Mouse (Mus musculus): ENCODE data around the gene Exog. TPM values are rescaled to one million over a fixed set of nuclear protein-coding genes. Genes with fewer than 3 reads are reported as not detected.
A peak's percentile ranks its signal among the peaks of the same experiment; 100 is the strongest.

The Exog gene
- polyA plus RNA-seq, 1 experiment: 7.3 TPM

GRCm38 (mm10) chr9:119438498-119439000, 6.2 kb upstream of the Exog start:
- TF ChIP-seq USF1 (IDR thresholded peaks at IDR 0.05; ENCODE audit: low read depth) (no peak), MYOG (IDR thresholded peaks at IDR 0.05; ENCODE audit: control insufficient read depth, extremely low read depth, insufficient read length) (no peak), CEBPB (IDR thresholded peaks at IDR 0.05; ENCODE audit: low read depth) (no peak), CTCF (IDR thresholded peaks at IDR 0.05; ENCODE audit: control insufficient read depth, insufficient read depth, insufficient read length) (no peak), FOSL1 (IDR thresholded peaks at IDR 0.05; ENCODE audit: insufficient read depth, low read length, poor library complexity, severe bottlenecking) (no peak), MYOD1 (IDR thresholded peaks at IDR 0.05; ENCODE audit: control insufficient read depth, insufficient read length, low read depth) (no peak), MAX (IDR thresholded peaks at IDR 0.05) (no peak)
- Histone ChIP-seq H3K27me3 (ENCODE audit: control insufficient read depth, insufficient read depth, insufficient read length) (no peaks in the 10 kb centered on the region), H3K79me2 (ENCODE audit: control insufficient read depth, insufficient read depth) (no peaks in the 10 kb centered on the region), H3K79me3 (ENCODE audit: low read depth) (no peaks in the 10 kb centered on the region), H3K4me3 (ENCODE audit: insufficient read depth, poor library complexity, severe bottlenecking) (no peak overlapping the region), H3K36me3 (ENCODE audit: control insufficient read depth, insufficient read depth) (no peaks in the 10 kb centered on the region), H3ac (ENCODE audit: control insufficient read depth, insufficient read length, low read depth) (no peak overlapping the region)

GRCm38 (mm10) chr9:119445737-119446136, 994 bp downstream of the Exog start:
- peak overlapping the region; percentile 95 for H3ac ChIP-seq (ENCODE audit: control insufficient read depth, insufficient read length, low read depth)
- peaks cover 13% of the 10 kb centered on the region for H3K79me3 ChIP-seq (ENCODE audit: low read depth)
- H3K79me2 ChIP-seq (ENCODE audit: control insufficient read depth, insufficient read depth): peaks cover 17% of the 10 kb centered on the region
- TF ChIP-seq MAX (IDR thresholded peaks at IDR 0.05) (no peak), USF1 (IDR thresholded peaks at IDR 0.05; ENCODE audit: low read depth) (no peak), CTCF (IDR thresholded peaks at IDR 0.05; ENCODE audit: control insufficient read depth, insufficient read depth, insufficient read length) (no peak), FOSL1 (IDR thresholded peaks at IDR 0.05; ENCODE audit: insufficient read depth, low read length, poor library complexity, severe bottlenecking) (no peak), MYOD1 (IDR thresholded peaks at IDR 0.05; ENCODE audit: control insufficient read depth, insufficient read length, low read depth) (no peak), CEBPB (IDR thresholded peaks at IDR 0.05; ENCODE audit: low read depth) (no peak), MYOG (IDR thresholded peaks at IDR 0.05; ENCODE audit: control insufficient read depth, extremely low read depth, insufficient read length) (no peak)
- peaks cover 27% of the 10 kb centered on the region for H3K36me3 ChIP-seq (ENCODE audit: control insufficient read depth, insufficient read depth)
- peak overlapping the region; percentile 59 for H3K4me3 ChIP-seq (ENCODE audit: insufficient read depth, poor library complexity, severe bottlenecking)
- H3K27me3 ChIP-seq (ENCODE audit: control insufficient read depth, insufficient read depth, insufficient read length): no peaks in the 10 kb centered on the region

- Histone ChIP-seq H3ac (ENCODE audit: control insufficient read depth, insufficient read length, low read depth) (no peak overlapping the region), H3K27me3 (ENCODE audit: control insufficient read depth, insufficient read depth, insufficient read length) (no peaks in the 10 kb centered on the region), H3K79me2 (ENCODE audit: control insufficient read depth, insufficient read depth) (no peaks in the 10 kb centered on the region), H3K79me3 (ENCODE audit: low read depth) (no peaks in the 10 kb centered on the region), H3K36me3 (ENCODE audit: control insufficient read depth, insufficient read depth) (peaks cover 25% of the 10 kb centered on the region), H3K4me3 (ENCODE audit: insufficient read depth, poor library complexity, severe bottlenecking) (no peak overlapping the region)
- TF ChIP-seq USF1 (IDR thresholded peaks at IDR 0.05; ENCODE audit: low read depth) (no peak), CEBPB (IDR thresholded peaks at IDR 0.05; ENCODE audit: low read depth) (no peak), MAX (IDR thresholded peaks at IDR 0.05) (no peak), CTCF (IDR thresholded peaks at IDR 0.05; ENCODE audit: control insufficient read depth, insufficient read depth, insufficient read length) (no peak), MYOG (IDR thresholded peaks at IDR 0.05; ENCODE audit: control insufficient read depth, extremely low read depth, insufficient read length) (no peak), FOSL1 (IDR thresholded peaks at IDR 0.05; ENCODE audit: insufficient read depth, low read length, poor library complexity, severe bottlenecking) (no peak), MYOD1 (IDR thresholded peaks at IDR 0.05; ENCODE audit: control insufficient read depth, insufficient read length, low read depth) (no peak)
Observed at GRCm38 (mm10) chr9:119455967-119456366, 11.2 kb downstream of the Exog start.

GRCm38 (mm10) chr9:119457122-119457521, 12.4 kb downstream of the Exog start:
- Histone ChIP-seq H3K27me3 (ENCODE audit: control insufficient read depth, insufficient read depth, insufficient read length) (no peaks in the 10 kb centered on the region), H3K79me2 (ENCODE audit: control insufficient read depth, insufficient read depth) (no peaks in the 10 kb centered on the region), H3K4me3 (ENCODE audit: insufficient read depth, poor library complexity, severe bottlenecking) (no peak overlapping the region), H3ac (ENCODE audit: control insufficient read depth, insufficient read length, low read depth) (no peak overlapping the region), H3K79me3 (ENCODE audit: low read depth) (no peaks in the 10 kb centered on the region), H3K36me3 (ENCODE audit: control insufficient read depth, insufficient read depth) (peaks cover 17% of the 10 kb centered on the region)
- TF ChIP-seq FOSL1 (IDR thresholded peaks at IDR 0.05; ENCODE audit: insufficient read depth, low read length, poor library complexity, severe bottlenecking): no peak
- TF ChIP-seq CTCF (IDR thresholded peaks at IDR 0.05; ENCODE audit: control insufficient read depth, insufficient read depth, insufficient read length): no peak
- TF ChIP-seq MYOD1 (IDR thresholded peaks at IDR 0.05; ENCODE audit: control insufficient read depth, insufficient read length, low read depth): no peak
- no peak for TF ChIP-seq MYOG (IDR thresholded peaks at IDR 0.05; ENCODE audit: control insufficient read depth, extremely low read depth, insufficient read length)
- no peak for TF ChIP-seq MAX (IDR thresholded peaks at IDR 0.05)
- TF ChIP-seq USF1 (IDR thresholded peaks at IDR 0.05; ENCODE audit: low read depth): no peak
- TF ChIP-seq CEBPB (IDR thresholded peaks at IDR 0.05; ENCODE audit: low read depth): no peak

GRCm38 (mm10) chr9:119460410-119460809, 15.7 kb downstream of the Exog start:
- Histone ChIP-seq H3K79me3 (ENCODE audit: low read depth) (no peaks in the 10 kb centered on the region), H3K36me3 (ENCODE audit: control insufficient read depth, insufficient read depth) (peaks cover 25% of the 10 kb centered on the region), H3ac (ENCODE audit: control insufficient read depth, insufficient read length, low read depth) (no peak overlapping the region), H3K4me3 (ENCODE audit: insufficient read depth, poor library complexity, severe bottlenecking) (no peak overlapping the region), H3K79me2 (ENCODE audit: control insufficient read depth, insufficient read depth) (no peaks in the 10 kb centered on the region), H3K27me3 (ENCODE audit: control insufficient read depth, insufficient read depth, insufficient read length) (no peaks in the 10 kb centered on the region)
- TF ChIP-seq CTCF (IDR thresholded peaks at IDR 0.05; ENCODE audit: control insufficient read depth, insufficient read depth, insufficient read length): peak; percentile 86
- no peak for TF ChIP-seq FOSL1 (IDR thresholded peaks at IDR 0.05; ENCODE audit: insufficient read depth, low read length, poor library complexity, severe bottlenecking)

- no peaks in the 10 kb centered on the region for H3K27me3 ChIP-seq (ENCODE audit: control insufficient read depth, insufficient read depth, insufficient read length)
- H3ac ChIP-seq (ENCODE audit: control insufficient read depth, insufficient read length, low read depth): no peak overlapping the region
- no peaks in the 10 kb centered on the region for H3K79me2 ChIP-seq (ENCODE audit: control insufficient read depth, insufficient read depth)
- TF ChIP-seq MAX (IDR thresholded peaks at IDR 0.05): no peak
- no peak for TF ChIP-seq CEBPB (IDR thresholded peaks at IDR 0.05; ENCODE audit: low read depth)
- no peak for TF ChIP-seq MYOG (IDR thresholded peaks at IDR 0.05; ENCODE audit: control insufficient read depth, extremely low read depth, insufficient read length)
- no peak for TF ChIP-seq CTCF (IDR thresholded peaks at IDR 0.05; ENCODE audit: control insufficient read depth, insufficient read depth, insufficient read length)
- TF ChIP-seq USF1 (IDR thresholded peaks at IDR 0.05; ENCODE audit: low read depth): no peak
- TF ChIP-seq MYOD1 (IDR thresholded peaks at IDR 0.05; ENCODE audit: control insufficient read depth, insufficient read length, low read depth): no peak
- TF ChIP-seq FOSL1 (IDR thresholded peaks at IDR 0.05; ENCODE audit: insufficient read depth, low read length, poor library complexity, severe bottlenecking): no peak
- H3K79me3 ChIP-seq (ENCODE audit: low read depth): no peaks in the 10 kb centered on the region
- H3K36me3 ChIP-seq (ENCODE audit: control insufficient read depth, insufficient read depth): peaks cover 24% of the 10 kb centered on the region
- no peak overlapping the region for H3K4me3 ChIP-seq (ENCODE audit: insufficient read depth, poor library complexity, severe bottlenecking)
Observed at GRCm38 (mm10) chr9:119465056-119465455, 20.3 kb downstream of the Exog start.
